Mouse (Mus musculus): ENCODE data around the gene Nxpe4. TPM values are rescaled to one million over a fixed set of nuclear protein-coding genes. Genes with fewer than 3 reads are reported as not detected.

Gene Nxpe4
- total and polyA plus RNA-seq, 3 experiments = 2.0 to 9.6 (median 4.8) TPM

DNA sequence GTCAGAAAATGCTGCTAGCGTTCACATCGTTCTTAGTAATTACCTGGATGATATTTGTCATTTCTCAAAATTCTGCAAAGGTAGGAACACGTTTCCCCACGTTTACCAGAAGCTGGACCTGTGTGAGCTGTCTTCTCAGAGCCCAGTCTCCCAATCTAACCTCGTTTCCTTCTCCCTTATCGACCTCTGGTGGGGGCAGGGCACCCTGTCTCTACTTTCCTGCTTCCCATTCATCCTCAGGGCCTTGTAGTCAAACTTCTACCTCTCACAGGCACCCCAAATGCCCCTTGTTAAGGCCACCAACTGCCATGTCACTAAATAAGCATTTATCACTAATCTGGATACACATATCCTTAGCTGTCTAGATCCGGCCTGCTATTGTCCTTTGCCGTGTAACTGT lies 257.0 kb downstream of the Nxpe4 start:
- Histone ChIP-seq H3K27ac (ENCODE audit: insufficient read depth, low read depth) (peak overlapping the region; percentile 94), H3K4me2 (ENCODE audit: insufficient read depth, low read depth, poor library complexity, severe bottlenecking) (peak overlapping the region; percentile 83), H3K36me3 (replicated peaks in 1 of 2; ENCODE audit: control insufficient read depth in 1 of 2, insufficient read depth in 1 of 2, low read length in 1 of 2) (peaks cover 8 to 29% of the 10 kb centered on the region in 2 experiments), H3K4me1 (ENCODE audit: control insufficient read depth in 1 of 2, insufficient read depth in 2 of 2) (peaks cover 15 to 56% of the 10 kb centered on the region in 2 experiments), H3K4me3 (replicated peaks in 1 of 3; ENCODE audit: low read depth in 2 of 3, low read length in 2 of 3, poor library complexity in 1 of 3) (peak overlapping the region; percentile 63 to 77 (median 74)), H3K79me2 (replicated peaks; ENCODE audit: control insufficient read depth, extremely low read depth, insufficient read depth, poor library complexity, severe bottlenecking) (peaks cover 31% of the 10 kb centered on the region), H3K9ac (ENCODE audit: insufficient read depth, low read depth) (peak overlapping the region; percentile 51; the same call in 1 of the 2 replicates), H3K9me3 (replicated peaks; ENCODE audit: low read length) (no peaks in the 10 kb centered on the region), H3K27me3 (replicated peaks) (no peaks in the 10 kb centered on the region)
- in situ Hi-C loops (cut with MboI; ENCODE audit: low pct_ligation_motif_present, low pct_unique_long_range_greater_than_20kb, low sequenced_read_pairs) = no loop called here
- no peak; the same call in 1 of the 2 replicates for TF ChIP-seq CHD1 (IDR thresholded peaks at IDR 0.05; ENCODE audit: low read depth, low read length)
- no peak for TF ChIP-seq BHLHE40 (IDR thresholded peaks at IDR 0.05; ENCODE audit: low read depth, low read length)
- peak; percentile 21; the same call in 1 of the 2 replicates for TF ChIP-seq IRF4 (IDR thresholded peaks at IDR 0.05; ENCODE audit: low read depth, low read length)
- TF ChIP-seq CHD2 (IDR thresholded peaks at IDR 0.05; ENCODE audit: low read length) = peak; percentile 64
- no peak for TF ChIP-seq EP300 (IDR thresholded peaks at IDR 0.05; ENCODE audit: low read length)
- TF ChIP-seq ZMIZ1 (IDR thresholded peaks at IDR 0.05; ENCODE audit: low read depth, low read length) = 0 out of 2 replicates have a peak, but pooled peaks have one; percentile 47
- peak; percentile 10; the same call in 1 of the 2 replicates for TF ChIP-seq MEF2A (IDR thresholded peaks at IDR 0.05; ENCODE audit: borderline replicate concordance, low read depth, low read length)
- no peak for TF ChIP-seq ZKSCAN1 (IDR thresholded peaks at IDR 0.05; ENCODE audit: borderline replicate concordance, low read depth, low read length)
- no peak for TF ChIP-seq CTCF (conservative IDR thresholded peaks at IDR 0.05 in 1 of 2, IDR thresholded peaks at IDR 0.05 in 1 of 2; ENCODE audit: low read depth in 2 of 2, low read length in 2 of 2)
- TF ChIP-seq MYC (IDR thresholded peaks at IDR 0.05; ENCODE audit: low read depth, low read length) = 0 out of 2 replicates have a peak, but pooled peaks have one; percentile 49
- peak; percentile 75 for TF ChIP-seq MXI1 (IDR thresholded peaks at IDR 0.05; ENCODE audit: low read depth, low read length)
- DNase-seq (ENCODE audit: extremely low read depth) = no peak
- dilution Hi-C loops (cut with MboI; ENCODE audit: extremely low pct_ligation_motif_present, extremely low pct_unique_long_range_greater_than_20kb, low sequenced_read_pairs) = no loop called here

DNA sequence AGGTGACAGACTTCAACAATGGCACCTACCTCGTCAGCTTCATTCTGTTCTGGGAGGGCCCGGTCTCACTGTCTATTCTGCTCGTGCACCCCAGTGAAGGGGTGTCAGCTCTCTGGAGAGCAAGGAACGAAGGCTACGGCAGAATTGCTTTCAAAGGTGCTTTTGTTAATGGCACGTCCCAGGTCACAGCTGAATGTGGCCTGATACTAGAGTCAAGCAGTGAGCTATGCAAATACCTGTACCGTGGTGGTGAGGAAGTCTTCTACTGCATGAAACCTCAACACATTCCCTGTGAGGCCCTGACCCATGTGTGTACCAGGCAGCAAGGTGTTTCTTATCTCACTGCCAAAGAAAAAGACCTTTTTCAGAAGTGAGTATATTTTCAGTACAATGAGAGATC lies 258.6 kb downstream of the Nxpe4 start:
- in situ Hi-C loops (cut with MboI; ENCODE audit: low pct_ligation_motif_present, low pct_unique_long_range_greater_than_20kb, low sequenced_read_pairs) = no loop called here
- TF ChIP-seq JUN (IDR thresholded peaks at IDR 0.05; ENCODE audit: insufficient read depth, low read depth, low read length) (no peak), ETS1 (conservative IDR thresholded peaks at IDR 0.05; ENCODE audit: low read depth, low read length) (peak; percentile 69), JUND (conservative IDR thresholded peaks at IDR 0.05; ENCODE audit: low read depth, low read length) (0 out of 2 replicates have a peak, but pooled peaks have one; percentile 28), EP300 (IDR thresholded peaks at IDR 0.05; ENCODE audit: low read length) (peak; percentile 81), RAD21 (IDR thresholded peaks at IDR 0.05; ENCODE audit: low read depth, low read length) (no peak; the same call in 1 of the 2 replicates), BHLHE40 (IDR thresholded peaks at IDR 0.05; ENCODE audit: low read depth, low read length) (peak; percentile 91), MEF2A (IDR thresholded peaks at IDR 0.05; ENCODE audit: borderline replicate concordance, low read depth, low read length) (peak; percentile 65), MAX (IDR thresholded peaks at IDR 0.05; ENCODE audit: low read length) (peak; percentile 83), MAFK (IDR thresholded peaks at IDR 0.05; ENCODE audit: insufficient replicate concordance, low read length) (peak; percentile 75), UBTF (IDR thresholded peaks at IDR 0.05; ENCODE audit: low read depth, low read length) (no peak), TBP (conservative IDR thresholded peaks at IDR 0.05; ENCODE audit: low read depth, low read length) (peak; percentile 91), IRF4 (IDR thresholded peaks at IDR 0.05; ENCODE audit: low read depth, low read length) (peak; percentile 63), KAT2A (IDR thresholded peaks at IDR 0.05; ENCODE audit: insufficient replicate concordance, low read length) (0 out of 2 replicates have a peak, but pooled peaks have one; percentile 21), SIN3A (IDR thresholded peaks at IDR 0.05; ENCODE audit: low read length) (peak; percentile 90), ZKSCAN1 (IDR thresholded peaks at IDR 0.05; ENCODE audit: borderline replicate concordance, low read depth, low read length) (no peak), MXI1 (IDR thresholded peaks at IDR 0.05; ENCODE audit: low read depth, low read length) (peak; percentile 19; the same call in 1 of the 2 replicates), MYC (IDR thresholded peaks at IDR 0.05; ENCODE audit: low read depth, low read length) (peak; percentile 90), TCF12 (IDR thresholded peaks at IDR 0.05; ENCODE audit: low read depth, low read length) (peak; percentile 84), POLR2A (IDR thresholded peaks at IDR 0.05; ENCODE audit: low read depth, low read length) (peak; percentile 68), ZMIZ1 (IDR thresholded peaks at IDR 0.05; ENCODE audit: low read depth, low read length) (0 out of 2 replicates have a peak, but pooled peaks have one; percentile 52)
- Histone ChIP-seq H3K79me2 (replicated peaks; ENCODE audit: control insufficient read depth, extremely low read depth, insufficient read depth, poor library complexity, severe bottlenecking) (peaks cover 20% of the 10 kb centered on the region), H3K9ac (ENCODE audit: insufficient read depth, low read depth) (peak overlapping the region; percentile 79), H3K4me2 (ENCODE audit: insufficient read depth, low read depth, poor library complexity, severe bottlenecking) (peak overlapping the region; percentile 43), H3K27me3 (replicated peaks) (no peaks in the 10 kb centered on the region), H3K4me1 (ENCODE audit: control insufficient read depth in 1 of 2, insufficient read depth in 2 of 2) (peaks cover 14 to 52% of the 10 kb centered on the region in 2 experiments), H3K9me3 (replicated peaks; ENCODE audit: low read length) (no peaks in the 10 kb centered on the region), H3K36me3 (replicated peaks in 1 of 2; ENCODE audit: control insufficient read depth in 1 of 2, insufficient read depth in 1 of 2, low read length in 1 of 2) (peaks cover 7 to 28% of the 10 kb centered on the region in 2 experiments), H3K27ac (ENCODE audit: insufficient read depth, low read depth) (peak overlapping the region; percentile 88), H3K4me3 (replicated peaks in 1 of 3; ENCODE audit: low read depth in 2 of 3, low read length in 2 of 3, poor library complexity in 1 of 3) (peak overlapping the region; percentile 63 to 77 (median 69))
- dilution Hi-C loops (cut with MboI; ENCODE audit: extremely low pct_ligation_motif_present, extremely low pct_unique_long_range_greater_than_20kb, low sequenced_read_pairs) = no loop called here
- DNase-seq (ENCODE audit: extremely low read depth) = peak; percentile 85

Data from CH12.LX (cell line).